Mouse (Mus musculus): ENCODE measurements at regions not wholly inside any gene's neighbourhood (a gene's known extent, or its start where the extent isn't known, plus 50 kb on each side); places are given as distances from the start of the nearest gene placed in this dataset.

- DNase-seq (ENCODE audit: low read depth): no peak
- TF ChIP-seq POLR2A (IDR thresholded peaks at IDR 0.05; ENCODE audit: borderline replicate concordance, extremely low read depth, insufficient read depth, insufficient read length, poor library complexity, severe bottlenecking) (no peak), CTCF (IDR thresholded peaks at IDR 0.05; ENCODE audit: borderline replicate concordance, extremely low read depth, insufficient read depth, insufficient read length) (no peak)
Measured at GRCm38 (mm10) chr2:17821878-17822620, 90.8 kb upstream of the Nebl start.

- no peak for DNase-seq (ENCODE audit: low read depth)
- TF ChIP-seq CTCF (IDR thresholded peaks at IDR 0.05; ENCODE audit: borderline replicate concordance, extremely low read depth, insufficient read depth, insufficient read length) (no peak), POLR2A (IDR thresholded peaks at IDR 0.05; ENCODE audit: borderline replicate concordance, extremely low read depth, insufficient read depth, insufficient read length, poor library complexity, severe bottlenecking) (no peak)
Measured at GRCm38 (mm10) chr2:17811943-17812670, 80.8 kb upstream of the Nebl start.
